Mouse (Mus musculus): ENCODE results near the gene Unc13a.
A peak's percentile ranks its signal among the peaks of the same experiment; 100 is the strongest.

Unc13a gene

DNA sequence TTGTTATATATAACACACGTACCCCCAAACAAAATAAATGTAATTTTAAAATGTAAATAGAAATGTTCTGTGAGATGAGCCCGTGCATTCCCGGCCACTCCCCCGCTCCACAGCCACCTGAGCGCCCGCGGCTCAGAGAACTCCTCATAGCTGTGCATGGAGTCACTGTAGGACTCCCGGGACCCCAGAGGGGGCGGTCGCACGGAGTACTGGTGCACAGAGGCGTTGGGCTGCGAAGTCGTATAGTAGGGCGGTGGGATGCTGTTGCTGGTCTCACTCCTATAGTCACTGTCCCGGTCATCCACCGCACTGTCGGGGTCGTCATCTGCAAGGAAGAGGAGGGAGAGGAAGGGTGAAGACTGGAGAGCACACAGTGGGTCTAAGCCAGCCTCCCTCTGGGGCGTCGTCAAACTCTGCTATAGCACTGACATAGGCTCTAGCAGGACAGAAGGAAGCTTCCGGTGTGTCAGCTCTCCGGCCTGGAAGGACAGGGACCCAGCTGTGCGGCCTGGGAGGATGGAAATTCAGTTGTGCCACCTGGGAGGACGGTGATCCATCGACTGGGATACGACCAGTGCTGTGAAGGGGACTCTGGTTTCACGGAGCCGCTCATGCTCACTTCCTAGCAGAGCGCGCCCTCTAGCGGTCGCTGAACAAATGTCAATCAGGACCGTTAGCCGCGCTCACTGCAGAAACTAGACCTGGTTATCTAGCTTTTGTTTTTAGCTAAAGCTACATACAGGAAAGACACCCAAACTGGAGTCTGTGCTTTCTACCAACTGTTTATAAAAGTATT is 11.0 kb downstream of the Unc13a start:
- peak; percentile 91 for DNase-seq

DNA sequence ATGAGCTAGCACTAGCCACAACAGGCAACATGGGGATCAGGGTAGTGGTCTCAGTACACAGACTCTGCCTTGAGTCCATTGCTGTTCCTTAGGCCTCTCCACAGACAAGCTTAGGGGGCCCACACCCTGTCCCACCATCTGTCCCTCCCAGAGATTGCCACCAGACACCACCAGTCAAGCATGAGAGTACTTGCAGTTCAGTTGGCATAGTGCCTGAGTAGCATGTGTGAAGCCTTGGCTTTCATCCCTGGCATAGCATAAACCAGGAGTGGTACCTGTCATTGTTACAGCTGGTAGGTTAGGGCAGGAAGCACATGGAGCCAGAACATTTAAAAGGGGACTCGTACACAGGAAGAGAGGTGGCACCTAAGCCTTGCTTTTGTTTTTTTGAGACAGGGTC is 11.8 kb downstream of the Unc13a start:
- DNase-seq = no peak

GRCm38 (mm10) chr8:71658515-71659049 is 13.0 kb downstream of the Unc13a start:
- DNase-seq = no peak

GRCm38 (mm10) chr8:71657816-71658215 is 13.7 kb downstream of the Unc13a start:
- DNase-seq = no peak

DNA sequence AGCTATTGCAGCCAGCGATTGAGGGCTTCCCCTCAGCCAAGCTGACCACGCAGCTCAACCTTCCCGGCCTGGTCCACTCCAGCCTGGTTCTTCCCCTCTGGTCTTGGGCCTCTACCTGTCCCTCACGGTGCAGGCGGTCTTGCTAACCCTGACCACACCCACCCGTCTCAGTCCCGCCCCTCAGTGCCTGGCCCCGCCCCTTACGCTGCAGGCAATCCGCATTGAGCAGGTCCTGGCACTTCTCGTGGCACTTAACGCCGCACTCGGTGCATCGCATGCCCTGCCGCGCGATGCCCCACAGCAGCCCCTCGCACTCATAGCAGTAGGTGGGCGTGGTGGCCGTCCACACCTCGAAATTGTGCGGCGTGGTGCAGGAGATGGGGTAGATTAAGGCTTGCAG is 17.0 kb downstream of the Unc13a start:
- peak; percentile 43 for DNase-seq

- no peak for DNase-seq
Measured at GRCm38 (mm10) chr8:71645510-71645909, 26.0 kb downstream of the Unc13a start.

DNA sequence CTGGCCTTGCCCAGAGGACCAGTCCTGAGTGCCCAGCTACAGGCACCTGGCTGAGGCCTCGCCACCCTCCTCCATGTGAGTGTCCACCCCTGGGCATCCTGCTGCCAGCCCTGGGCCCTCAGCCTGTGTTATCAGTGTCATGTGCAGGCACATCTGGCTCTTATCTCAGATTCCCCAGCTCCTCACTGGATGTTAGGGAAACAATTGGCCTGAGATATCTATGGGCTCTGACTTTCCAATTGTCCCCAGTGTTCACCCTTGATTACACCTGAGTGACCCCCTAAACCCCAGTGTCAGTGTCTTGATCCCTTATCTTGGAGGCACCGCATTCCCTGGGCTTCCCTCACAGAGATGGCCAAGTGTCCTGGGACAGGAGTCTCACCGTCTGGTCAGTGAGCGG is 32.2 kb downstream of the Unc13a start:
- no peak for DNase-seq

DNA sequence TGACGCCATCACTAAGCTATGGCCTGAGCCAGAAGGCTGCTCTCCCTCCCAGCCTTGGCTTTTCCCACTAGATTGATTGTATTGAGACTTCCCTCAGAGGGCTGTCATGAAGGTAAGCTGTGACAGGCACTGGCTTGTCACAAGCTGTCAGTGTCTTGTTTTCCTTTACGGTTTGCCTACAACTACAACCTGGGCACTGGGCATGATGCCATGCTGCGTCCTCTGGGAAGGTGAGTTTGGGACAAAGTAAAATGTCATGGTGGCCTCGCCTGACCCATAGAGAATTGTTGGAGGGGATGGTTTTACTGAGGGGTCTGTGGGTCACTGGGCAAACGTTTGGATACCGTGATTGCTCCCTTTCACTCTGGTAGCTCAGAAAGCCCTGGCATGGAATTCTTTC is 33.2 kb downstream of the Unc13a start:
- DNase-seq = no peak

DNA sequence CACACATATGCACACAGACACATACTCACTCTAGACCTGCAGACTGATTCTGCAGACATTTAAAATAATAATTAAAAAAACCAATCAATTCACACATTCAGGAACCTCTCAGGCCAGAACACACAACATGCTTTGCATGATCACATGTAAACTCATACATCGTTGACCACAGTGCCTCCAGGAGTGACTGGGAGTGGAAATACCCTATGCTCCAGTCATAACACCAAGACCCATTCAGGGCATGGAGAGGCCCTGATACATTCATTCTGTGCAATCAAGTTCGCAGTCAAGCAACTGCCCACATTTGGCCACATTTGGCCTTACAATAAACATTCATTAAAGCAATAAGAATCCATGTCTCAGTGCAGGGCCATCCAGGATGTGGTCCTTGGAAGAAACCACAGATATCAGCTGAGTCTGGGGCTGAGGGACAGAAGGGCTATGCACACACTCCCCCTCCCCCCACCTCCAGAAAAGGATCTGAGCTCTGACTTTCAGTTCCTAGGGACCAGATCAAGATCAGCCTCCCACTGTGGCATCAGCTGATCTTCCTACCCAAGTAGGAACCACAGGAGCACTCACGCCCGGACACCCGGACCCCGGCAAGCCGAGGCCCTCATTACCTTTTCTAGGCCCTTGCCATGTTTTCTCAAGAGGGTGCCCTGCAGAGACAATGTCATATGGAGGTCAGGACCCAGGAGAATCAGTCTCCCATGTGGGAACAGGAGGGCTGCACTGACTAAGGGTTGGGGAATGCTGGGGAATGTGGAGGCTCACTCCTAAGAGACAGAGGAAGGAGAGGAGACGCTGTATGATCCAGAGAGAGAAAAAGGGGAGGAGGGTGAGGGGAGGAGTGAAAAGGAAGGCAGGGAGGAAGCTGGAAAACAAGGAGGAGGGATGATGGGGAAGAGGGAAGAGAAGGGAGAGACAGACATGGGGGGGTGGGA is 34.1 kb downstream of the Unc13a start:
- no peak for DNase-seq

DNA sequence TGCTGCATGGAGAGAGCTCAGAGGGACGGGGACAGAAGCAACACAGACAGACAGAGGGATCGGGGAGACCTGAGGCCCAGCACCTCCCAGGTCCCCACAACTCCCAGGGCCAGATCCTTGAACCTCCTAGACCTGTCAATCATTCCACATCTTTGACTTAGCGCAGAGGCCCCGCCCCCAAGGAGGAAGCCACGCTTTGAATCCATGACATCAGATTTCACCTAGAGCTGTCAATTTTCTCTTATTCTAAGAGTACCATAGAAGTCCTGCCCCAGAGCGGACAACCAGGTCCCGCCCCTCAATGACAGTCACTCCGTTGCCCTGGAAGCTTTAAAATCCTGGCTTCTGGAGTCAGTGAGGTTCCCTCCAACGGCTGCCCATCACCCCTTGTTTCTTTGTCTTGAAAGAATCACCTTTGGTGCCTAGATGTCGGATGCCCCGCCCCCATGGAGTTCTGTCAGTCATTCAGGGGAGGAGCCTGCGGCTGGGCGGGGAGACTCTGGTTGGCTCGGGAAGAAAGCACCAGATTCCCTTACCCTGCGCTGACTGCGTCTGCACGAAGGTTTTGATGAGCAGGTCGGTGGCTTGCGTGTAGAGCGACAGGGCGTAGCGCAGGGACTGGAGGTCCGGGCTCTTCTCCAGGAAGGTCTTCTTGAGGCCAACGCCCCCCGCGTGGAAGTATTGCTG is 37.4 kb downstream of the Unc13a start:
- DNase-seq = peak; percentile 85

DNA sequence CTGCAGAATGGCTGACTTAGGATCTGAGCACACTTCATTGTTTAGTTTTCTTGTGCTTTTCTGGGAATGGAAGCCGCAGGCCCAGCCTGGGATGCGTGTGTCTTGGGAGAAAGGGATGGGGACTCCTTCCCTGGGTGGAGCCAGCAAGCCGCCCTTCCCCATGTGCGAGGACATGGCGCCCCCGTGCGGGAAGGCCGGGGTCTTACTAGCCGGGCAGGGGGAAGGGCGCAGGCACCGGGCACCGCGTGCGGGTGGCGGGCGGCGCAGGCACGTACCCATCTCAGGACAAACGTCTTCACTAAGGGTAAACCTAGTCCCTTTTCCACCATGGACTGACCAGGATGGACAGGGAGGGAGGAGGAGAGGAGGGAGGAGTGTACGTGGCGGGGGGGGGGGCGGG is 38.4 kb downstream of the Unc13a start:
- DNase-seq = peak; percentile 36

DNA sequence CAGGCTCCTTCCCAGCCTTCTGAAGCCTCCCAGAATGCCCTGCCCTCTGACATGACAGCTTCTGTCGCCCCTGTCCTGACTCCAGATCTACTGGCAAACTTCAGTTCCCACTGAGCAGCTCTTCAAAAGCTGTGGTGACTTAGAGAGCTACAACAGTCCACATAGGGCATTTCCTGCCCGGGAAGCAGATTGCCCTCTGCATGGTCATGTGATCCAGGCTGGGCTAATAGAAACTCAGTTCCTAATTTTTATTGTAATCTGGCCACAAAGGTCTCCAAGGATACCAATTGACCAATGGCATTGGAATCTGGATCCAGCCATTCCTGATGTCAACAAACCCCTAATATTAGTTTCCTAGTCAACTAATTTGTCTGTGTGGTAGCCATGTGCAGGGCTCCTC is 39.7 kb downstream of the Unc13a start:
- DNase-seq = no peak

DNA sequence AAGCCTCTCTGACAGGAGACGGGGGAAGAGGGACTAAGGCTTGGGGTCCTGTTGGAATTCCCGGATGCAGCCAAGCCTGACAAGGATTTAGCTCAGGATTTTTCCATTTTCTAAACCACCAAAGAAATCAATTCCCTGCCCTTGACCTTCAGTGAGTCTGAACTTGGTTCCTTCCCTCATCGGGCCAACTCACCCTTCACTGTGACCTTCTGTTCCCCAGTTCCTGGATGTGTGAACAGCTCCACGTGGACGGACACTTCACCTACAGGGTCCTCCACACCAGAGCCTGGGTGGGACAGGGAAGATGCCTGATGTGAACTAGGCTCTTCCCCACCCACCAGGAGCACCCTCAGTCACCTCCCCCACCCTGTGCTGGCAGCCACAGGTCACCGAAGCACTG is 40.8 kb downstream of the Unc13a start:
- DNase-seq = no peak

- peak; percentile 64 for DNase-seq
Measured at GRCm38 (mm10) chr8:71629781-71630212, 41.8 kb downstream of the Unc13a start.

- peak; percentile 96 for DNase-seq
Measured at GRCm38 (mm10) chr8:71629096-71629697, 42.4 kb downstream of the Unc13a start.

GRCm38 (mm10) chr8:71628396-71629095 is 43.0 kb downstream of the Unc13a start:
- DNase-seq = no peak

- no peak for DNase-seq
Measured at GRCm38 (mm10) chr8:71627265-71628099, 44.1 kb downstream of the Unc13a start.

DNA sequence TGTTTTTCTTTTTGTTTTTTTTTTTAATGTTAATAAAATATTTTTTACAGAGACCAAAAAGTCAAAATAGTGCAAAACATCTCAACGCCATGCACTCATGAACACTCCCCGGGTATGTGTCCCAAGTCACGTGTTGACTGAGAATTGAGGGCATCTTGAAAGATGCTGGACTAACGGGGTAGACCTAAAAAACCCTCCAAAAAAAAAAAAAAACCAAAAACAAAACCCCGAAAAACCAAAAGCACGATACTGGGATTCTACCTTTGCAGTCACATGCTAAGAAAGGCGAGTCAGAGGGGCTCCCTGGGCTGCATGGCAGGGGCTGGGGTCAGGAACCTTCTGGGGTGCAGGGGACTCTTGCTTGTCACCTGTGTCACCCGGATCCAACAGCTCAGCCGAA is 44.8 kb downstream of the Unc13a start:
- no peak for DNase-seq

GRCm38 (mm10) chr8:71625088-71625487 is 46.5 kb downstream of the Unc13a start:
- no peak for DNase-seq

- no peak for DNase-seq
Measured at GRCm38 (mm10) chr8:71619786-71620185, 51.8 kb downstream of the Unc13a start.

- no peak for DNase-seq
Measured at GRCm38 (mm10) chr8:71613418-71613817, 58.1 kb downstream of the Unc13a start.

Data from embryo, embryonic 11 days (tissue).